Mouse (Mus musculus) gastrocnemius, postnatal 4 days (tissue): ENCODE results near the gene Pde8a. TPM values are rescaled to one million over a fixed set of nuclear protein-coding genes. Genes with fewer than 3 reads are reported as not detected.

Source experiments
- DNase-seq, 2 experiments: peaks; one replicate each; pipeline ENCODE4 v3.0.0; 2021 to 2022; ENCODE audit warnings: low spot score in 2 of 2, mixed read lengths in 2 of 2
- total RNA-seq, 2 experiments: library from RNA; stranded (reverse); gene quantifications; 2 replicates each; pipeline ENCODE4 v1.2.3; 2021

Pde8a gene
- total RNA-seq, 2 experiments from 2014 or later: 11.1 to 11.7 TPM

DNA sequence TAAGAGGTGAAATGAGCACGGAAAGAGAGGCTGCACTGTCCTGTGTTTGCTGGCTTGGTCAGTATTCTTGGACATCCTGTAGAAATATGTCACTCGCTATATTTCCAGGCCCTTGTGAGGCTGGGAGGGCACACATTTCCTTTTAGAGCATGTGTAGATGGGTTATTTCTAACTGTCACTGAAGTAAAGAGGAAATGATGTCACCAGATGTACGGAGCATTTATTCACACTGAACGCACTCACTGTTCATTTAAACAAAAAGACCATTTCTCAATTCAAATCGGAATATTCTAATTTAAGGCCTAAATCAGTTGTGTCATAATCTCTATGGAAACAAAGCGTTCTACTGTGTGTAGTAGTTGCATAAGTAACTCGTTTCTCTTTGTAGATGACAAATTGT, 48.2 kb downstream of the Pde8a start:
- no peak for DNase-seq

DNA sequence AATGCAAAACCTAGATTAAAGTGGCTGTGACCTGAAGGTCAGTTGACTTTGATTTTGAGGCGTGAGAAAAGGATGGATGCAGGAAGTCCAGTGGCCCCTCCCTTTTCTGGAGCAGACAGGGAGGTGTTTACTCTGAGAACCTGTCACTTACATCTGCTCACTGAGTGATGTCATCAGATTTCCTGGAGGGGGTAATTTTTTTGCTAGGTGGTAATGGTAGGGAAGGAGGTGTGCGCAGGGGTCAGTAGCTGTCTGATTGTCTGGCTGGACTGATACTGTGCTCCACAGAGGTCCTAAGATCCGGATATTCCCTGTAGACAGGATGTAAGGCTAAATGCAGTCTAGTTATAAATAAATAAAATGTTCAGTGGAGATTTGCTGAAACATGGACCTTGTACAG, 59.5 kb downstream of the Pde8a start:
- DNase-seq: no peak

- no peak for DNase-seq
Observed at GRCm38 (mm10) chr7:81278966-81279365, 65.6 kb downstream of the Pde8a start.

DNA sequence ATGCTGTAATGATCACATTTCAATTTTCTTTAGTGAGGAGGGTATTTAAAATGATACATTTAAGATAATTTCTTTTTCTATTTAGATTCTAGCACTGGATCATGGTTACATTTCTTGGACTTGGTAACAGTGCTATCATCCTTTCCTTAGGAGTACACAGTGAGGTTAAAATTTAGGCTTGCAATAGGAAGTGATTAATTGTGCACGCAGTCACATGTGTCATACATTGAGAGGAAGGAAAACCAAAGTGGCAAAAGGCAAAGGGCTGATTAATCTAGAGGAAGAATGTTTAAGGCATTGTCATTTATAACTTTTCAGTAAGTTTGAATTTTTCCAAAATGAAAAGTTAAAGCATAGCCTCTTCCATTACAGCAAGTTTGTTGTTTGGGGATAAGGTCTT, 67.8 kb downstream of the Pde8a start:
- DNase-seq: no peak

DNA sequence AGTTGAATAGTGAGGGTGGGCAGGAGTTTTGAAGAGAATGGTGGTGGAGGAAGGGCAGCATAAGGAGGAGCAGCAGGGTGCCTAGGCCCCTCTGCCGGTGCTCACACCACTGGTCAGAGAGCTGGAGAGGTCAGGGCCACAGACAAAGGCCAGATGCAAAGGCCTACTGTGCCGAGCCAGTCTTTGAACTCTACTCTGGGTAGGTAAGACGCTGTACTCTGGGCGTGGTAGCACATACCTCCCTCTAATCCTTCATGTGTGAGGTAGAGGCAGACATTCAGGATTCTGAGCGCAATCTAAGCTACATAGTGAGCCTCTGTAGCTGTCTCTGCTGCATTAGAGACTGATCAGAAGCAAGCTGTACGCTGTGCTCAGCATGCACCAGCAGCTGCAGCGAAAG, 73.1 kb downstream of the Pde8a start:
- no peak for DNase-seq

DNA sequence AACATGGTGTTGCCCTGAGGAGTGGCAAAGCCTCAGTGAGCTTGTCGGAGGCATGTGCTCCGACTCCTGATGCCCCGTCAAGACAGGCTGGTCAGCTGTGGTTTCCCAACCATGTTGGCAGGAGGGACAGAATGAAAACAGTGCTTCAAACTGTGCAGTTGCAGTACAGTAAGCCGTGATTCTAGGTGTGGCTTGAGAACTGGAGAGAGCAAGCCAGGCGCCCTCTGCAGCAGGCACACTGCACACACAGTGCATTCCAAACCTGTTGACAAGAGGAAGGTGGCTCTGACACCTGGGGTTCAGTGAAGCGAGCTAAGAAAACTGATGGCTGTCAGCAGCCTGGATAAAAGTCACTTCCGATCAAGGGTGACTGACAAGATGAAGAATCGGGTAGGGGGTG, 73.5 kb downstream of the Pde8a start:
- no peak for DNase-seq

DNA sequence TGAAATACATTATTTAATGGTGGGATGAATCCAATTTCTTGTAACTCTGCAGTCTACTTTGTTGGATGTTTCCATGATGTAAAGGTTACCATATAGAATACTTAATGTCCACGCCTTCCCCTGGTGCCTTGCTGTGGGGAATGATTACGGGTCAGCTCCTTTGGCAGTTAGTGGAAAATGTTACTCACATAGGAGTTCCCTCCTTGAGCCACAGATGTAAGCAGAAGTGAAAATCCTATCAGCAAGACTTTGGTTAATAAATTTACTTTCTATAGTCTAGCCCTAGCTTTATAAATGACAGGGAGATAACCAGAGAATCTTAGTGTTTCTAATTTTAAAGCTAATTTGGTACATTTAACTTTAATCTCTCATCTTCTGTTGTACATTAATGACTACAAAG, 81.8 kb downstream of the Pde8a start:
- DNase-seq: no peak

DNA sequence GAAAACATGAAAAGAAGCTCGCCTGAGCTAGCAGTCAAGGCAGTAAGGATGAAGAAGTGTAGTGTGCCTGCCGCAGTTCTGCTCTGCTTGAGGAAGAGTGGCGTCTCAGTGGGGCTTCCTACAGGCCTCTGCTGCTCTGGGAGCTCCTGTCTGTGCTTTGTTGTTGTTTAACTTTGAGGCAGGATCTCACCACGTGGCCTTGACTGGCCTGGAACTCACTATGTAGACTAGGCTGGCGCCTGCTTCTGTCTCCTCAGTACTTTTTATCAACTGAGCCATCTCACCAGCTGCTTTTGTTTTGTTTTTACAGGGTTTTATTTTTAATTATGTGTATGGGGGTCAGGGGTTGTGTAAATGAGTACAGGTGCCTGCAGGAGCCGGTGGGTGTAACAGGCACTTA, 84.8 kb downstream of the Pde8a start:
- no peak for DNase-seq

- DNase-seq: no peak
Observed at GRCm38 (mm10) chr7:81301323-81301722, 87.9 kb downstream of the Pde8a start.

DNA sequence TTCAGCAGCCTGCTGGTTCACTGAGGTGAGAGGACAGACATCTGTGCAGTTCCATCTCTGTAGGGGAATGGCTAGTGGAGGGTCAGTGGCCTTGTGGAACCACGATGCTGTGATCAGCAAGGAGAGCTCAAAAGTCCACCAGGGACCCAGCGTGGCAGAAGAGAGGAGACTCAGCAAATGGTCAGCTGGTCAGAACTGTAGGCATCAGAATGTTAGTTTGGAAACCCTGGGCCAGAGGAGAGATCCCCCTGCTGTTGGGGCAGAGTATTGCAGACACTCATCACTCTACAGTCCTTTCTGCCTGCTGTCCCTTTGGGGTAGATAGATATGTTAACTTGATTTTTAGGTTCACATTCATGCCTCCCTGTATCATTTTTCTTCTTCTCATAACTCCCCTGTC, 90.3 kb downstream of the Pde8a start:
- DNase-seq: no peak

- DNase-seq: no peak
Observed at GRCm38 (mm10) chr7:81304100-81304499, 90.7 kb downstream of the Pde8a start.

GRCm38 (mm10) chr7:81304675-81305074, 91.3 kb downstream of the Pde8a start:
- no peak for DNase-seq

DNA sequence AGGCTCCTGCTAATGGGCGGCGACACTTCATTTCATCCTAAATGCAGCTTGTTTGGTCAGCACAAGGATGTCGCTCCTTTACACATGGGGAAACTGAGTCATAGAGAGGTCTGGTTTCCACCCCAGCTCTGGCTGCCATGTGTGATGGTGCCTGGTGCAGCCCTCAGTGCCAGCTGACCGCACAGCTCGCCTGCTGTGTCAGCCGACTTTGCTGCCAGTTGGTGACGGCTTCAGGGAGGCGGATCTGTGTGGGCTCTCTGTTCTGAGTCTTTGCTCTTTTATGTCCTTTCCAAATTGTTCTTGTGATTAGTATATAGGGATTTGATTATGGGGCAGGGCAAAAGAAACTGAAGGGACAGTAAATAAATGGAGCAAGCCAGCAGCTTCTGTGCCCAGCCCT, 94.3 kb downstream of the Pde8a start:
- no peak for DNase-seq

GRCm38 (mm10) chr7:81309247-81309646, 95.9 kb downstream of the Pde8a start:
- DNase-seq: no peak

- DNase-seq: no peak
Observed at GRCm38 (mm10) chr7:81311130-81311529, 97.7 kb downstream of the Pde8a start.

DNA sequence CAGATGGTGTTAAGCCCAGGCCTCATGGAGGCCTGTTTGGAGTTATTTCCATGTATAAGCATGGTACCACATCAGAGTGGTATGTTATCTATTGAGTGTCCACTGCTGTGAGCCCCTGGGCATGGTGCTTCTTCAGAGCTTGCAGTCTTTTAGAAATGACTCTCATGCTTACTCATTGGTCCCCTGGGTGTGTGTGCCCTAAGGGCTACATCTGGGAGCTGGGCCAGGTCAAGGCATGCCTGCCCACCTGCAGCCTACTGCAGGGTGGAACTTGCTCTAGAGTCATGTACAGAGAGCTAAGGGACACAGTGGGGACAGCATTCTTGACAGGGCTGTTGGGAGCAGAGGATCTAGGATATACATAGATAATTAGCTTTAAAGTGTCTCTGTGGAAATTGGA, 98.2 kb downstream of the Pde8a start:
- DNase-seq: no peak

DNA sequence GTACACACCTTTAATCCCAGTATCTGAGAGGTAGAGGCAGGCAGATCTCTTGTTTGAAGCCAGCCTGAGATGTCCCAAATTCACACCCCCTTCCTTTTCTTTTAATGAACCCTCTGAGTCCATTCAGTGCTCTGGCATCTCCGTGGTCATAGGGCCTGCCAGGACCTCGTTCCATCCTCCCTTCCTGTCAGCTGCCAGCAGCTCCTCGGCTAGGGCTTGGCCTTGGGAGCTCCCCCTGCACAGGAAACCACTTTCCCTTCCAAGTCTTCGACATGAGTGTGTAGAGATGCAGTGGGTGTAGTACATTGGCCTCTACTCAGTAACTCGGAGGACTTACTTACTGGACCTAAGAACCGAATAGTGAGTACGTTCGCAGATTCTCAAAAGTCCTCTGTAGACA, 102.2 kb downstream of the Pde8a start:
- no peak for DNase-seq

- no peak for DNase-seq
Observed at GRCm38 (mm10) chr7:81319749-81320148, 106.4 kb downstream of the Pde8a start.

GRCm38 (mm10) chr7:81321776-81322175, 108.4 kb downstream of the Pde8a start:
- no peak for DNase-seq

DNA sequence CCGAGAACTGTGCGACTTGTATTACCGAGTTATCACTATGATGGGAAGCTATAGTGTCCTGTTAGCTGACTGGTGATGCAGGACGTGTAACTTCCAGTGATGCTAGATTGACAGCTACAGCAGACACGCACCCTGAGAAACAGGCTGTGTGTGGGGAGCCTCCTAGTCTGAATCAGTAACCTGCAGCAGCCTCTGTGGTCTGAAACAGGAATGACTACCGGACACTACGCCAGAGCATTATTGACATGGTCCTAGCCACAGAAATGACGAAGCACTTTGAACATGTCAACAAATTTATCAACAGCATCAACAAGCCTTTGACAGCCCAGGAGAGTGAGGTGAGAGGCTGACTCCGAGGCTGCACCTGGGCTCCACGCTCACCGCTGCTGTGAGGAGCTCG, 112.6 kb downstream of the Pde8a start:
- no peak for DNase-seq

DNA sequence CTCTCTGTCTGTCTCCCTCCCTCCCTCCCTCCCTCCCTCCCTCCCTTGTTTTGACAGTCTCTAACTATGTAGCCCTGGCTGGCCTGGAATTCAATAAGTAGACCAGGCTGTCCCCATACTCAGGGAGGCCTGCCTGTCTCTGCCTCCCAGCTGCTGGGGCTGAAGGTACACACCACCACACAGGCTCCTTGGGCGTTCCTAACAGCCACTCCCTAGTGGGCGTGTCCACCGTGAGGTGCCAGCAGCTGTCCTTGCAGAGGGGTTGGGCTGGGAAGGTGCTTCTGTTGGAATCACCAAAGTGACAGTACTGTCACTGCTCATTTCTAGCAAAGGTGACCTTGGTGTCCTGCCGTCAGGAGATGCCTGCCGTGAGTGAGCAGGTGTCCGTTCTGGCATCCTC, 113.5 kb downstream of the Pde8a start:
- no peak for DNase-seq

- no peak for DNase-seq
Observed at GRCm38 (mm10) chr7:81327661-81328060, 114.3 kb downstream of the Pde8a start.

DNA sequence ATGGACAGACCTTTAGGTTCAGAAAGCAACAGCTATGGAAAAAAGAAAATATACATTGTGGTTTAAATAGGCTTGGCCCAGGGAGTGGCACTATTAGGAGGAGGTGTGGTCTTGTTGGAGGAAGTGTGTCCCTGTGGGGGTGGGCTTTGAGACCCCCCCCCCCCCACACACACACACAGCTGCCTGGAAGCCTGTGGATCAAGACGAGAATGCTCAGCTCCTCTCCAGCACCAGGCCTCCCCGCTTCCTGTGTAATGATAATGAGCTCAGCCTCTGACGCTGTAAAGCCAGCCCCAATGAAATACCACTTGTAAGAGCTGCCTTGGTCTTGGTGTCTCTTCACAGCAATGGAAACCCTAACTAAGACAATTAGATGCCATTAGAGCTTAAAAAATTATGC, 117.4 kb downstream of the Pde8a start:
- no peak for DNase-seq

DNA sequence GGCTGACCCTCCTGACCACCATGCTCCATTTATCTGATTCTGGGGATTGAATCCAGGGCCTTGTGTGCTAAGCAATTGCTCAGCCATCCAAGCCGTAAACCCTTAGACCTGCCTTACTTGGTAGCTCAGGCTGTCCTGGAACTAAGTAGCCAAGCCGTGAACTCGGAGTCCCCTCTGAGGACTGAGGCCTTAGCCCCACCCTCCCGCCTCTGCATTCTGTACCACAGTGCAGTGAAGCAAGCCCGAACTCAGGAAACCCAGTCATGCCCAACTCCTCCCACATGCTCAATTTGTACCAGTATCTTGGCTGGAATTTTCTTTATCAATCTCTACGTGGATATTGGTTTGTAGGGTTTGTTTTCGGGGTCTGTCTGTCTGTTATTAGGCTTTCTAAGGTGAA, 118.5 kb downstream of the Pde8a start:
- DNase-seq: no peak
